Mouse (Mus musculus) heart, embryonic 13.5 days (tissue): ENCODE measurements around the gene Zdhhc7. TPM values are rescaled to one million over a fixed set of nuclear protein-coding genes. Genes with fewer than 3 reads are reported as not detected.

Experiments used
- ATAC-seq: fragments of 200-750 bp; cut with Nextera tagmentation; 2 replicates; pipeline ENCODE4 v1.8.0; 2017; ENCODE audit warnings: moderate TSS enrichment; ENCODE audit not compliant: insufficient number of reproducible peaks, low FRiP score, low TSS enrichment; ENCODE audit errors: extremely low read depth
- H3K27ac ChIP-seq: fragments of 300-500 bp; sonication (generic); replicated peaks from 2 replicates; pipeline ENCODE4 v1.5.1; 2015; ENCODE audit warnings: moderate library complexity, mild to moderate bottlenecking, inconsistent platforms
- H3K27me3 ChIP-seq: fragments of 300-500 bp; sonication (generic); replicated peaks from 2 replicates; pipeline ENCODE4 v1.6.1; 2015; ENCODE audit warnings: mild to moderate bottlenecking, inconsistent platforms
- H3K36me3 ChIP-seq: fragments of 300-500 bp; sonication (generic); 2 replicates; pipeline ENCODE4 v1.6.1; 2015; ENCODE audit warnings: mild to moderate bottlenecking, inconsistent platforms
- H3K4me1 ChIP-seq: fragments of 300-500 bp; sonication (generic); 2 replicates; pipeline ENCODE4 v1.6.1; 2015; ENCODE audit warnings: inconsistent platforms
- H3K4me2 ChIP-seq: fragments of 300-500 bp; sonication (generic); 2 replicates; pipeline ENCODE4 v1.6.1; 2015; ENCODE audit warnings: inconsistent platforms, mild to moderate bottlenecking, moderate library complexity
- H3K4me3 ChIP-seq: fragments of 300-500 bp; sonication (generic); 2 replicates; pipeline ENCODE4 v1.5.1; 2015; ENCODE audit warnings: moderate library complexity, mild to moderate bottlenecking, inconsistent platforms
- H3K9ac ChIP-seq: fragments of 300-500 bp; sonication (generic); 2 replicates; pipeline ENCODE4 v1.6.1; 2015; ENCODE audit warnings: inconsistent platforms, mild to moderate bottlenecking, moderate library complexity
- H3K9me3 ChIP-seq: fragments of 300-500 bp; sonication (generic); 2 replicates; pipeline ENCODE4 v1.6.1; 2016; ENCODE audit warnings: inconsistent platforms
- WGBS: fragments of 180-500 bp; shearing (Covaris S2); methylation state at CpG from one replicate; pipeline ENCODE4 v1.1.7; 2015; ENCODE audit warnings: mixed read lengths; 5-methylcytosine and 5-hydroxymethylcytosine counted together
- polyA plus RNA-seq: library from polyadenylated mRNA; unstranded; fragments of >200 nt; fragmentation: Nextera tagmentation; extraction: Ambion mirVana; gene quantifications from 2 replicates; pipeline ENCODE4 v1.2.1, GENCODE M21; 2015

Zdhhc7 gene
- polyA plus RNA-seq, 1 experiment from 2014 or later: 29.2 TPM

DNA sequence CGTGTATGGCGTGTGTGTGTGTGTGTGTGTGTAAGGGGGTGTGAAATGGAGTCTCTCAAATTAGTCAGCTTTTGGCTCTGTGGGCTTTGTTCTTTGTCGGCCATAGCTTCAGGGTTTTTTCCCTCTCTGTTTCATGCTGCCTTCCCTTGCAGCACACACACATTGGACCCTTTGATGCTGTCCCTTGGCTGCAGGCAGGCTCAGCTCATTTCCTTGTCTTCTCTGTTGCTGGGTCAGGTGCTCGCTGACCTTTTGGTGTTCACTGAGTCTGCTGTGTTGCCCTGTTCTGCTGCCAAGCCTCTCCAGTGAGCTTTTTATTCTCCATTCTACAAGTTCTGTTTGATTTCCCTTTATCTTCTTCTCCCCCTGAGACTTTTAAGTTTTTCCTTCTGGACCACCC lies 28.3 kb upstream of the Zdhhc7 start:
- Histone ChIP-seq H3K4me1 (peaks cover 58% of the 10 kb centered on the region), H3K27ac (peak overlapping the region; percentile 41), H3K4me3 (no peak overlapping the region), H3K9me3 (no peaks in the 10 kb centered on the region), H3K27me3 (no peaks in the 10 kb centered on the region), H3K36me3 (0 out of 2 replicates have a peak, but pooled peaks cover 6% of the 10 kb centered on the region), H3K4me2 (no peak overlapping the region), H3K9ac (0 out of 2 replicates have a peak overlapping the region, but pooled peaks have one; percentile 38)
- 63% methylated on average over 4 of the region's 4 CpGs for WGBS
- no peak for ATAC-seq

DNA sequence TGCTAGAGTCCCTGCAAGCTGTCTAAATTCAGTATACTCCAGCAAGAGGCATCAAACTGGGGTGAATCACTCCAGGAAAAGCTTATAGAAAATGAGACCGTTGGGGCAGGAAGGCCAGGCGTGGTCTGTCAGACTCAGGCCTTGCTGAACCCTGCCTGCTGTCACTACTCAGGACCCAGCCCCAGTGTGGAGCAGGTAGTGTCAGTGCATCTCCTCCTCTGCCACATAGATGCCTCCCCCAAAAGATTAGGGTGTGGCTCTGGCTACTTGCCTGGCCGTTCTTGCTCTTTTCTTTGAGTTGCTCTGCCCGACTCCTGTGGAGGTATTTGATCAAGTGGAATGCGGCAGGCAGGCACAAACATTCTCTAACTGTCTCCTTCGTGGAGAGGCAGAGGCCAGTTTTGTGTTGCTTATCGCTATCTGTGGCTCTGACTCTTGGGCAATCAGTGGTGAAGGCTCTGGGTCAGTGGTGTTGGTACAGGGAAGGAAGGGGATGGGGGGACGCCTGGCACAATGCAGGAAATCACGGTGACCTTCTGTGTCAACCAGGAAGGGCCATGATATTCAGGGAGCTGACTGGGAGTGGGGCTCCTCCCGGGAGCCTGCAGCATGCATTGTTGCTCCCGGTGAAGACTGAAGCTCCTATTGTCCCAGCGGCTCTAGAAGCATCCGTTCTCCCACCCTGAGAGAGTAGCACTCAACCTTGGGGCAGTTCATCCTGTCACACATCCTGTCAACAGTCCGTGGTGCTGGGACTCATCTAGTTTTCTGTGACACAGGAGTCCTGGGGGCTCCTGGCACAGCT lies 25.3 kb upstream of the Zdhhc7 start:
- Histone ChIP-seq H3K36me3 (0 out of 2 replicates have a peak, but pooled peaks cover 4% of the 10 kb centered on the region), H3K27ac (peak overlapping the region; percentile 82), H3K4me1 (peaks cover 83% of the 10 kb centered on the region), H3K27me3 (no peaks in the 10 kb centered on the region), H3K4me3 (no peak overlapping the region), H3K4me2 (peak overlapping the region; percentile 35), H3K9me3 (no peaks in the 10 kb centered on the region), H3K9ac (peak overlapping the region; percentile 41)
- 12% methylated on average over 14 of the region's 14 CpGs for WGBS
- no peak for ATAC-seq

DNA sequence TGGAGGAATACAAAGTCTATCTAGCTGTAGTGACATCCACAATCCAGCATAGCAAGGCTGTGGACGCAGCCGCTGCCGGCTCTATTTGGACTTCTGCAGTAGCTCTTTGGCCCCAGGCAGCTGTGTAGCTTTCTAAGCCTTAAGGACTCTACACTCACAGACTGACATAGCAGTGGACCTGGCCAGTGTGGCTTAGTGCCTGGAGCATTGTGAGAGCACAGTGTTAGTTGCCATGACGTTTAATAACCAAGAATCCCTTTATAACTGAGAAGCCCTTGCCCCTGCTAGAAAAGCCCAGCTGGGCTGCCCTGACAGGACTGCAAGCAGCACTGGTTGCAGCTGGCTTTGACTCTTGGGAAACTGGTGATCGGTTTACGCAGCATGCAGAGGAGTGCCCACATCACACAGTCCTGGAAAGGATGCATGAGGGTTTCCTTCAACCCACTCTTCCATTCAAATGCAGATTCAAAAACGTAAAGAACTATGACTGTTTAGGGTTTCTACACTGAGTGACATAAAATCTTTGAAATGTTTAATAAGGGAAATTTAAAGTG lies 23.6 kb upstream of the Zdhhc7 start:
- Histone ChIP-seq H3K4me1 (peaks cover 87% of the 10 kb centered on the region), H3K4me3 (no peak overlapping the region), H3K4me2 (no peak overlapping the region), H3K36me3 (0 out of 2 replicates have a peak, but pooled peaks cover 4% of the 10 kb centered on the region), H3K9me3 (no peaks in the 10 kb centered on the region), H3K9ac (no peak overlapping the region), H3K27ac (peak overlapping the region; percentile 55), H3K27me3 (no peaks in the 10 kb centered on the region)
- no peak for ATAC-seq
- 63% methylated on average over 7 of the region's 7 CpGs for WGBS

DNA sequence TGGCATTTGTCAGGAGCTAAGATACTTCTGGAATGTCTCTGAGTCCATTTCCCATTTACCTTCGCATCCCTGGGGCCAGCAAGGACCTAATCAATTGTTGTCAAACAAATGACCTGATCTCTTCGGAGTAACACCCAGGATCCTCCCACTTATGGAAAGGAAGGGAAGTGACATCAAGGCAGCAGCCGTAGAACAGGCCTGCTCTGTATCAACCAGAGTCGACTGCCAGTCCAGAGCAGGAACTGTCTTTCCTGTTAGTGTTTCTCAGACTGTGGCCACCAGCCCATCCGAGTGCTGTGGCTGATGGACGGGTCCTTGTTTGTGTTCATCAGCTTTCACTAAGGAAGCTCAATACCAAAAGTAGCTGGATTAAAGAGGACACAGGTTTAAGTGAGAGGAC lies 23.0 kb upstream of the Zdhhc7 start:
- 14% methylated on average over 6 of the region's 6 CpGs for WGBS
- Histone ChIP-seq H3K9ac (0 out of 2 replicates have a peak overlapping the region, but pooled peaks have one; percentile 1), H3K4me3 (no peak overlapping the region), H3K36me3 (0 out of 2 replicates have a peak, but pooled peaks cover 4% of the 10 kb centered on the region), H3K27ac (peak overlapping the region; percentile 55), H3K4me1 (peaks cover 87% of the 10 kb centered on the region), H3K9me3 (no peaks in the 10 kb centered on the region), H3K27me3 (no peaks in the 10 kb centered on the region), H3K4me2 (no peak overlapping the region)
- no peak for ATAC-seq

DNA sequence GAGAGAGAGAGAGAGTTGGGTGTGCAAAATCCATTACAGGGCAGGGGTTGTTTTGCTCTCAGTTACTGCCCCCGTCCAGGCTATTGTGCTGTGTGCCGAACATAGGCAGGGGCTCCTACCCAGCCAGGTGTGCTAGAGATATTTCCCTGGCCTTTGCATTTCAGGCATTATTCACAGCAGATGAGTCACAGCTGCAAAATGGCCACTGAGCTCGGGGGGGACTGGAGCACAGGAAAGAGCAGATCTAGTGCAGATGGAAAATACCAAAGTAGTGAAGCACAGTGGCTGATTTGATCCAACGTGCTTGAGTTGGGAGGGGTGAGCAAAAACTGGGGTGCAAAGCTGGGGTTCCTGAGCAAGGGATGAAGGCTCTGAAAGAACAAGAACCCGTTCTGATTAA lies 19.7 kb upstream of the Zdhhc7 start:
- peaks cover 89% of the 10 kb centered on the region for H3K4me1 ChIP-seq
- H3K27me3 ChIP-seq: peaks cover 9% of the 10 kb centered on the region; the same call in 1 of the 2 replicates
- no peaks in the 10 kb centered on the region; the same call in 1 of the 2 replicates for H3K36me3 ChIP-seq
- peak overlapping the region; percentile 52 for H3K4me2 ChIP-seq
- H3K9ac ChIP-seq: peak overlapping the region; percentile 65
- no peak overlapping the region for H3K4me3 ChIP-seq
- ATAC-seq: no peak
- WGBS: 35% methylated on average over 5 of the region's 5 CpGs
- no peaks in the 10 kb centered on the region for H3K9me3 ChIP-seq
- peak overlapping the region; percentile 89 for H3K27ac ChIP-seq

DNA sequence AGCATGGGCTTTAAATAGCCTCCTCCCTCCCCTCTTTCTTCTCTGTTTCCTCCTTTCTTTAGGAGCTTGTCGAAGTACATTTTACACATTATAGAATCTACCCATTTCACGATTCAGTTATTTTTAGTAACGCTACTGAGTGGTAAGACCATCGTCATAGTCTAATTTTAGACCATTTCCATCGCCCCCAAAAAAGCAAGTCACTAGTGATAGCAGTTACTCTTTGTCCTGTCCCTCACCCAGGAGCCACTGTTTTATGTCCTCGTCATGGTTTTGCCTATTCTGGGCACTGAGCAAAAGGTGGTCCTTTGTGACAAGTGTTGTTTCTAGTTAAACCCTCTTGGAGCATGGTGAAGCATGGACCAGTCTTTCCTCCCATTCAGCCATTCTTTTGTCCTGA lies 18.6 kb upstream of the Zdhhc7 start:
- Histone ChIP-seq H3K4me1 (peaks cover 83% of the 10 kb centered on the region), H3K4me3 (no peak overlapping the region), H3K9me3 (no peaks in the 10 kb centered on the region), H3K36me3 (no peaks in the 10 kb centered on the region; the same call in 1 of the 2 replicates), H3K4me2 (peak overlapping the region; percentile 52), H3K27me3 (peaks cover 20% of the 10 kb centered on the region), H3K9ac (peak overlapping the region; percentile 65), H3K27ac (peak overlapping the region; percentile 89)
- ATAC-seq: peak; percentile 43; the same call in 1 of the 2 replicates
- 21% methylated on average over 6 of the region's 6 CpGs for WGBS

DNA sequence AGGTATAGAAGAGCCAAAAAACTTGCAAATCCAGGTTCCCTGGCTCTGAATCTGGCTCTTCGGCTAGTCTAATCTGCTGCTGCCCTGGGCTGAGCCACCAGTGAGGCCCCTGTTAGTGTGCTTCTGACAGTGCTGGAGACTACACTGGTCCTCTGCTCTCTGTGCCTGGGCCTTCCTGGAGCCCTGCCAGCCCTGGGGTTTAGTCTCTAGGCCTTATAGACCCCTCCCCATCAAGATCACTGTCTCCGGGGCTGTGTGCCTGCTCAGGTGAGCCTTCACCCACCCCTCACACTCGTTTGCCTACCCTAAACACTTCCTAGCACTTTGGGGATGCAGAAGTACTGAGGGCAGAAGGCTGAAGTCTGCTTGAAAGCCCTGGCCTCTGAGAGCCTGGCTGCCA lies 18.1 kb upstream of the Zdhhc7 start:
- ATAC-seq: no peak
- H3K27ac ChIP-seq: peak overlapping the region; percentile 89
- WGBS: 41% methylated on average over 3 of the region's 3 CpGs
- H3K4me2 ChIP-seq: peak overlapping the region; percentile 52
- H3K9me3 ChIP-seq: no peaks in the 10 kb centered on the region
- no peak overlapping the region for H3K4me3 ChIP-seq
- H3K9ac ChIP-seq: peak overlapping the region; percentile 65
- peaks cover 25% of the 10 kb centered on the region for H3K27me3 ChIP-seq
- H3K36me3 ChIP-seq: no peaks in the 10 kb centered on the region; the same call in 1 of the 2 replicates
- H3K4me1 ChIP-seq: peaks cover 83% of the 10 kb centered on the region

DNA sequence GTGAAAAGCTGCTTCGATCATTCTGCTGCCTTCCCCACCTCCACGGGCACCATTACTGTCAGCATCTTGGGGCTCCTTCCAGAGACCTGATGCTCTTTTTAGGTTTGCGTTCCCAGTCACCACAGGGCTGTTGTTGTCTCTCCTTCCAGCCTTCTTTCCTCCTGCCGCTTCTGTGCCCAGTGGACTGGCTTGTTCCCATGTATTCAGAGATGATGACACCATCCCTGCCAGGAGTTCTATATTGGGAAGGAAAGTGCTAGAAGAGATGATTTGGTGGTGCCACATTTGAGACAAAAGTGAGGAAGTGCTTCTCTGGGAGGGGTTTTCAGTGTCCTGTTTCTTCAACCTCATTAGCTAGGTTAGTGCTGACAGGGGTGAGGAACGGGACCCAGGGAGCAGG lies 17.6 kb upstream of the Zdhhc7 start:
- H3K9ac ChIP-seq: peak overlapping the region; percentile 65; the same call in 1 of the 2 replicates
- H3K4me1 ChIP-seq: peaks cover 80% of the 10 kb centered on the region
- no peak for ATAC-seq
- H3K36me3 ChIP-seq: no peaks in the 10 kb centered on the region; the same call in 1 of the 2 replicates
- H3K9me3 ChIP-seq: no peaks in the 10 kb centered on the region
- WGBS: 77% methylated on average over 5 of the region's 5 CpGs
- H3K4me3 ChIP-seq: no peak overlapping the region
- peak overlapping the region; percentile 89 for H3K27ac ChIP-seq
- peaks cover 26% of the 10 kb centered on the region for H3K27me3 ChIP-seq
- no peak overlapping the region for H3K4me2 ChIP-seq

DNA sequence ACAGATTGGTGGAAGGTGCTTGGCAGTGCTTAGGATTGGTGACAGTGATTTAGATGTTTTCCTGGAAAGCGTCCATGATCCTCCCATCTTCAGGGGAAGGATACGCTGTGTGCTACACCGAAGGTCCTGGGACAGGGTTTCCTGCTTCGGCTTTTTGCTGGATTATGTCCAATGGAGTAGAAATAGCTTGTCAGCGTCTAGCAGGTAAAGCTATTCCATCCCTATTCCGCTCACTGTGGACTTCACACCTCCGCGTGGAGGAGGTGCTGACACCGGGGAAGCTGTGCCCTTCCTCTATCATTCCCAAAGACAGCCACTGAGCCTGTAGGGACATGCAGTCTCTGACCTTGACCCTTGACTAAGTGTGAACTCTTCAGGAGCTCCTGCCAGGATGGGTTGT lies 16.9 kb upstream of the Zdhhc7 start:
- H3K9ac ChIP-seq: no peak overlapping the region
- no peaks in the 10 kb centered on the region for H3K9me3 ChIP-seq
- no peak overlapping the region for H3K4me3 ChIP-seq
- WGBS: 56% methylated on average over 9 of the region's 9 CpGs
- no peaks in the 10 kb centered on the region; the same call in 1 of the 2 replicates for H3K36me3 ChIP-seq
- peaks cover 26% of the 10 kb centered on the region for H3K27me3 ChIP-seq
- ATAC-seq: no peak
- no peak overlapping the region for H3K27ac ChIP-seq
- H3K4me2 ChIP-seq: no peak overlapping the region
- H3K4me1 ChIP-seq: peaks cover 77% of the 10 kb centered on the region

DNA sequence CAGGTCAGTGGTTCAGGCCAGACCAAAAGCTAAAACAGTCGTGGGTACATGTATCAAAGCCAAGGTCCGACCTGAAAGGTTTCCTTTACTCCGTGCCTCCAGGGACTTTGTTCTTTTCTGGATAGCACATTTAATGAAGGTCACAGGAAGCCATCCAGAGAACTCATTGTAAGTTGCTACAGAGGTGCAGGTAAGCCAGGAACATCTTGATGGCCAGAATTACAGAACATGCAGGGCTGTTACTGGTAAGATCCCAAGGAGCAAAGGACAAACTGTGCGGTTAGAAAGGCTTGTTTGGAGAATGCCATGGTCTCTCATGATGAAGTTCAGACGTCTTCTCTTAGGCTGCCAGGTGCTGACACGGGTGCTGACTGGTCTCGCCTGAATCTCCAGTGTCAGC lies 15.3 kb upstream of the Zdhhc7 start:
- H3K9me3 ChIP-seq: no peaks in the 10 kb centered on the region
- H3K9ac ChIP-seq: no peak overlapping the region
- peaks cover 71% of the 10 kb centered on the region for H3K4me1 ChIP-seq
- H3K27me3 ChIP-seq: peaks cover 26% of the 10 kb centered on the region
- H3K36me3 ChIP-seq: no peaks in the 10 kb centered on the region; the same call in 1 of the 2 replicates
- 65% methylated on average over 7 of the region's 7 CpGs for WGBS
- H3K4me2 ChIP-seq: no peak overlapping the region
- no peak overlapping the region for H3K27ac ChIP-seq
- no peak for ATAC-seq
- no peak overlapping the region for H3K4me3 ChIP-seq

DNA sequence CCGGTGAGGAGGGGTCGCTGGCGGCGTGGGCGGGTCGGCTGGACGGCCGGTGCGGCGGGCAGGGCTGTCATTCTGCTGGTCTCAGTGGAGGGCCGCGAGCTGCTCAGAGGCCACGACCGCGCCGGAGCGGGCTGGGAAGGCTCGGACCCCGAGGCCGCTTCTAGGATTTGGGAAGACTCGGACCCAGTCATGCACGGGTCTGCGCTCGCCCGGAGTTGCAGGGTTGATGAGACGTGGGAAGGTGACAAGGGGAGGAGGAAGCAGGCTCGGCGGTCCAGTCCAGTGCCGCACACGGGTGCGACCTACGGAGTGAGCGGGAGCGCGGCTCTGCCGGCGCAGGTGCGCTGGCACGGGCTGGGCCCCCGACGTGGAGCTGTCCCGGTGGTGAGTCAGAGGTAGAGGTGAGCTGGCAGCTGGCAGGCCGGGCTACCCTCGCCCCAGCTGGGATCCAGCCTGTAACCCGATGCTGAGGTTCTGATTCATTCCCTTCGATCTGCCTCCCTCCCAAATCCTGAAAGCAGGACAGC lies 13.1 kb upstream of the Zdhhc7 start:
- Histone ChIP-seq H3K4me3 (peak overlapping the region; percentile 83), H3K36me3 (no peaks in the 10 kb centered on the region; the same call in 1 of the 2 replicates), H3K4me2 (peak overlapping the region; percentile 86), H3K9me3 (no peaks in the 10 kb centered on the region), H3K27ac (peak overlapping the region; percentile 54), H3K4me1 (peaks cover 49% of the 10 kb centered on the region), H3K9ac (peak overlapping the region; percentile 91), H3K27me3 (peaks cover 26% of the 10 kb centered on the region)
- peak; percentile 11; the same call in 1 of the 2 replicates for ATAC-seq
- WGBS: under 1% methylated on average over 40 of the region's 46 CpGs
